Mouse (Mus musculus) liver, embryonic 14.5 days (tissue): ENCODE results near the gene Rfx4.

Source experiments
- CTCF ChIP-seq: IDR thresholded peaks from 2 replicates; pipeline ENCODE4 v1.5.1; 2016; ENCODE audit warnings: antibody characterized with exemption, low read depth, control low read depth
- EP300 ChIP-seq: IDR thresholded peaks from 2 replicates; pipeline ENCODE4 v1.6.1; 2016; ENCODE audit warnings: antibody characterized with exemption, low read depth

GRCm38 (mm10) chr10:84715639-84716038 lies 40.2 kb upstream of the Rfx4 start:
- no peak for TF ChIP-seq CTCF
- TF ChIP-seq EP300 = no peak
